Mouse (Mus musculus): ENCODE results near the gene Hsd17b11.
A peak's percentile ranks its signal among the peaks of the same experiment; 100 is the strongest.

Hsd17b11 gene

DNA sequence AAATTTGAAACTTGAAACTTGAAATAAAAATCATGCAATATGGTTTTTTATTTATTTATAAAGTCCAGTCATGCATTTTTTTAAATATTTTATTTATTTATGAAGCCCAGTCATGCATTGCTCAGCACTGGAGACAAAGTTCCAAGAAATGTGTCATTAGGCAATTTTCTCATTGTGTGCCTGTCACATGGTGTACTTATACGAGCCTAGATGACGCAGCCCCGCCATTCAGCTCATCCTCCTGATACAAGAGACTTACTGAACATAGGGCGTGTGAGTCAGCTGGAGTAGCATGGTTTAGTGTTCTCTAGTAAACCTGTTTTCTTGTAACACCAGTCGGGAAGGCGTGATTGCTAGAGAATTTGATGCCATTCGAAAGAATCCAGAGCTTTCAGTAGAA lies 34.6 kb upstream of the Hsd17b11 start:
- Histone ChIP-seq H3K9me3 (ENCODE audit: low read length) (peaks cover 42% of the 10 kb centered on the region), H3K4me3 (replicated peaks; ENCODE audit: low read length) (no peak overlapping the region), H3K27me3 (ENCODE audit: insufficient read depth, low read length) (no peaks in the 10 kb centered on the region), H3K36me3 (ENCODE audit: insufficient read depth, low read length) (peaks cover 90% of the 10 kb centered on the region), H3K4me1 (replicated peaks; ENCODE audit: low read depth, low read length) (no peaks in the 10 kb centered on the region)
- TF ChIP-seq POU5F1 (IDR thresholded peaks at IDR 0.05; ENCODE audit: borderline replicate concordance, low read length) (no peak), NANOG (IDR thresholded peaks at IDR 0.05; ENCODE audit: borderline replicate concordance, low read length) (no peak), CTCF (conservative IDR thresholded peaks at IDR 0.05; ENCODE audit: low read length) (no peak)

DNA sequence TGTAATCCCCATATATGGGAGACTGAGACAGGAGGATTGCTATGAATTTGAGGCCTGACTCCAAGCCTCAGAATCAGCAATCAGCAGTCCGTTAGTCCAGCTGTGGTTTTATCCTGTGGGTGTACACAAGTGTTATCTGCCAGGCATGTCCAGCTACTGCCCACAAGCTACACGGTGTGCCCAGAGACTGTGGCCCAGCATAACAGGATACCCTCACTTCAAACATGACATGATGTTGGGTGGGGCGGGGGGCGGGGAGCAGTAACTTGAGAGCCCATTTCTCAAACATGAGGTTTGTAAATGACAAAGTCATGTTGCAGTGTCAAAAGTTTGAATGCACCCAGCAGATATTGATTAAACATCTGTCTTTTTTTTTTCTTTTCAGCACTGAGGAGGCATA lies 34.1 kb upstream of the Hsd17b11 start:
- TF ChIP-seq POU5F1 (IDR thresholded peaks at IDR 0.05; ENCODE audit: borderline replicate concordance, low read length), result no peak
- TF ChIP-seq CTCF (conservative IDR thresholded peaks at IDR 0.05; ENCODE audit: low read length), result no peak
- no peak for TF ChIP-seq NANOG (IDR thresholded peaks at IDR 0.05; ENCODE audit: borderline replicate concordance, low read length)
- peaks cover 90% of the 10 kb centered on the region for H3K36me3 ChIP-seq (ENCODE audit: insufficient read depth, low read length)
- H3K9me3 ChIP-seq (ENCODE audit: low read length), result peaks cover 38% of the 10 kb centered on the region
- no peaks in the 10 kb centered on the region for H3K4me1 ChIP-seq (replicated peaks; ENCODE audit: low read depth, low read length)
- no peak overlapping the region for H3K4me3 ChIP-seq (replicated peaks; ENCODE audit: low read length)
- no peaks in the 10 kb centered on the region for H3K27me3 ChIP-seq (ENCODE audit: insufficient read depth, low read length)

DNA sequence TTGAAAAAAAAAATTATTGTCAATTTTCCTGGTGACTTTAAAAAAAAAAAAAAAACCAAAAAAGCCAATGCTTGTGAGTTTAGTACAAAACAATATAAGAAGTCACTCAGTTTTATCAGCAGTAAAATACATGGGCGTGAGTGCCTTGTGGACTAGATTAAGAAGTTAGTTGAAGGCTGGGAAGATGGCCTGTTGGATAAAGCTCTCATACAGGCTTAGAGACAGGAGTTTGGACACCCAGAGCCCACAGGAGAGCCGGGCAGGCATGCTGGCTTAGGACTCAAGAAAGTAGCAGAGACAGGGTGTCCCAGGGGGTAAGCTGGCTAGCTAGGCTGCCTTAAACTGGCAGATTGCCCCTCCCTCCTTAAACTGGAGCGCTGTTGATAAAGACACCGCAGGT lies 33.2 kb upstream of the Hsd17b11 start:
- Histone ChIP-seq H3K36me3 (ENCODE audit: insufficient read depth, low read length) (peaks cover 88% of the 10 kb centered on the region), H3K9me3 (ENCODE audit: low read length) (peaks cover 29% of the 10 kb centered on the region), H3K27me3 (ENCODE audit: insufficient read depth, low read length) (no peaks in the 10 kb centered on the region), H3K4me3 (replicated peaks; ENCODE audit: low read length) (no peak overlapping the region), H3K4me1 (replicated peaks; ENCODE audit: low read depth, low read length) (peaks cover 4% of the 10 kb centered on the region)
- TF ChIP-seq CTCF (conservative IDR thresholded peaks at IDR 0.05; ENCODE audit: low read length), result no peak
- TF ChIP-seq POU5F1 (IDR thresholded peaks at IDR 0.05; ENCODE audit: borderline replicate concordance, low read length), result no peak
- TF ChIP-seq NANOG (IDR thresholded peaks at IDR 0.05; ENCODE audit: borderline replicate concordance, low read length), result no peak

DNA sequence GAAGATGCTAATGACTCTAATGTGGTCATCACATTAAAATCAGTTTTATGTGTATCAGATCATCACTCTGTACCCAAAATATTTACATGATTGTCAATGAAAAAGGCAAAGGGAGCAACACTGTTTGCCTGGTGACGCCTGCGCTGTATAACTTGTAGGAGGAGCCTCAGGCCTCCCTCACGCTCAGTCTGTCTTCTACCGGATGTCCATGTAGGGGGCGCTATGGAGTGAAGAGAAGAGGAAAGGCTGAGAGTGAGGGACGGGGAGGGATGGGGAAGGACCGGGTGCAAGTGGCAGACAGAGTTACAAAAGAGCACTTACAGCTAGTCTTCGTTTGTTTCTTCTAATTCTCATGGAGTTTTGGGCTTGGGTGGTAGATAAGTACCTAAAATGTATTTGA lies 31.2 kb upstream of the Hsd17b11 start:
- Histone ChIP-seq H3K9me3 (ENCODE audit: low read length) (peaks cover 10% of the 10 kb centered on the region; the same call in 1 of the 2 replicates), H3K4me1 (replicated peaks; ENCODE audit: low read depth, low read length) (peaks cover 16% of the 10 kb centered on the region), H3K4me3 (replicated peaks; ENCODE audit: low read length) (no peak overlapping the region), H3K36me3 (ENCODE audit: insufficient read depth, low read length) (peaks cover 69% of the 10 kb centered on the region), H3K27me3 (ENCODE audit: insufficient read depth, low read length) (no peaks in the 10 kb centered on the region)
- peak; percentile 32 for TF ChIP-seq CTCF (conservative IDR thresholded peaks at IDR 0.05; ENCODE audit: low read length)
- TF ChIP-seq NANOG (IDR thresholded peaks at IDR 0.05; ENCODE audit: borderline replicate concordance, low read length), result no peak
- TF ChIP-seq POU5F1 (IDR thresholded peaks at IDR 0.05; ENCODE audit: borderline replicate concordance, low read length), result no peak

GRCm38 (mm10) chr5:104048139-104048538 lies 26.4 kb upstream of the Hsd17b11 start:
- Histone ChIP-seq H3K27me3 (ENCODE audit: insufficient read depth, low read length) (0 out of 2 replicates have a peak, but pooled peaks cover 2% of the 10 kb centered on the region), H3K4me1 (replicated peaks; ENCODE audit: low read depth, low read length) (peaks cover 31% of the 10 kb centered on the region), H3K4me3 (replicated peaks; ENCODE audit: low read length) (peak overlapping the region; percentile 92), H3K9me3 (ENCODE audit: low read length) (0 out of 2 replicates have a peak, but pooled peaks cover 8% of the 10 kb centered on the region), H3K36me3 (ENCODE audit: insufficient read depth, low read length) (peaks cover 30% of the 10 kb centered on the region)
- TF ChIP-seq POU5F1 (IDR thresholded peaks at IDR 0.05; ENCODE audit: borderline replicate concordance, low read length) (no peak), NANOG (IDR thresholded peaks at IDR 0.05; ENCODE audit: borderline replicate concordance, low read length) (no peak), CTCF (conservative IDR thresholded peaks at IDR 0.05; ENCODE audit: low read length) (no peak; the same call in 1 of the 2 replicates)

DNA sequence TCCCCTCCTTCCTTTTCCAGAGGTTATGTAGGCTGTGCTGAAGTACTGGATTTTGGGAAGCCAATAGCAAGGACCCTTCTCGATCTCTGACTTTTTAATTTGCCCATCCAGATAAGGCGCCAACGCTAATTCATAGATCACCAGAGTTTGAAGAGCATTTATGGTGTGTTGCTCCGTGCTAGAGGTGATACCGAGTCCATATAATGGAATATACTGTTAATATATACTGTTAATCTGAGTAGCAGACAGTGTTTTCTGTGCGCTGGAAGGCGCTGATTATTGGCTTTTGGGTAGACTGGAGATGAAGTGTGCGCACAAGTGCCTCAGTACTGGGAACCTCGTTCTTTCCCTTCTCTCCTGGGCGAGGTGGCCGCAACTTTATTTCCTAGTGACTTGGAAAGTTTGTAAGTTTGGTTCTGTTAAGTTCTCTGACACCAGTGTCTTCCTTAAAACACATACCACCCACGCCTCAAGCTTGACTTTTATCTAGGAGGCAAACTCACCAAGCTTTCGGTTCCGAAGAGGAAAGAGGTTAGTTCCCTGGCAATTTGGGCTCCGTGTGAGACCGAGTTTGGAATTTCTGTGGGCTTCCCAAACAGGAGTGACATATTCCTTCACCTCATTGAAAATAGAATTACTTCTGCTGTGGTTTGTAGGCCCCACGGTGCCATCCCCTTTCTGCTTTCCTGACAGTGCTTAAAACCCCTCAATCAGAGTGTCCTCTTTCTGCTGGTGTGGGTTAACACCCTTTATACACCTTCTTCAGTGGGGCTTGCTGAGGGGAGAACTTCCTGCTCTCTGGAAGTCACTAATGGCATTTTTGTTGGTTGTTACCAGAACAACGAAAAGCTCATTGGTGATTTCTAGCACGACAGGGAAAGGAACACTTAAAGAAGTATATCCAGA lies 25.7 kb upstream of the Hsd17b11 start:
- Histone ChIP-seq H3K9me3 (ENCODE audit: low read length) (0 out of 2 replicates have a peak, but pooled peaks cover 2% of the 10 kb centered on the region), H3K36me3 (ENCODE audit: insufficient read depth, low read length) (peaks cover 24% of the 10 kb centered on the region), H3K4me3 (replicated peaks; ENCODE audit: low read length) (peak overlapping the region; percentile 92), H3K27me3 (ENCODE audit: insufficient read depth, low read length) (0 out of 2 replicates have a peak, but pooled peaks cover 2% of the 10 kb centered on the region), H3K4me1 (replicated peaks; ENCODE audit: low read depth, low read length) (peaks cover 31% of the 10 kb centered on the region)
- TF ChIP-seq POU5F1 (IDR thresholded peaks at IDR 0.05; ENCODE audit: borderline replicate concordance, low read length), result no peak
- TF ChIP-seq CTCF (conservative IDR thresholded peaks at IDR 0.05; ENCODE audit: low read length), result no peak
- TF ChIP-seq NANOG (IDR thresholded peaks at IDR 0.05; ENCODE audit: borderline replicate concordance, low read length), result no peak

DNA sequence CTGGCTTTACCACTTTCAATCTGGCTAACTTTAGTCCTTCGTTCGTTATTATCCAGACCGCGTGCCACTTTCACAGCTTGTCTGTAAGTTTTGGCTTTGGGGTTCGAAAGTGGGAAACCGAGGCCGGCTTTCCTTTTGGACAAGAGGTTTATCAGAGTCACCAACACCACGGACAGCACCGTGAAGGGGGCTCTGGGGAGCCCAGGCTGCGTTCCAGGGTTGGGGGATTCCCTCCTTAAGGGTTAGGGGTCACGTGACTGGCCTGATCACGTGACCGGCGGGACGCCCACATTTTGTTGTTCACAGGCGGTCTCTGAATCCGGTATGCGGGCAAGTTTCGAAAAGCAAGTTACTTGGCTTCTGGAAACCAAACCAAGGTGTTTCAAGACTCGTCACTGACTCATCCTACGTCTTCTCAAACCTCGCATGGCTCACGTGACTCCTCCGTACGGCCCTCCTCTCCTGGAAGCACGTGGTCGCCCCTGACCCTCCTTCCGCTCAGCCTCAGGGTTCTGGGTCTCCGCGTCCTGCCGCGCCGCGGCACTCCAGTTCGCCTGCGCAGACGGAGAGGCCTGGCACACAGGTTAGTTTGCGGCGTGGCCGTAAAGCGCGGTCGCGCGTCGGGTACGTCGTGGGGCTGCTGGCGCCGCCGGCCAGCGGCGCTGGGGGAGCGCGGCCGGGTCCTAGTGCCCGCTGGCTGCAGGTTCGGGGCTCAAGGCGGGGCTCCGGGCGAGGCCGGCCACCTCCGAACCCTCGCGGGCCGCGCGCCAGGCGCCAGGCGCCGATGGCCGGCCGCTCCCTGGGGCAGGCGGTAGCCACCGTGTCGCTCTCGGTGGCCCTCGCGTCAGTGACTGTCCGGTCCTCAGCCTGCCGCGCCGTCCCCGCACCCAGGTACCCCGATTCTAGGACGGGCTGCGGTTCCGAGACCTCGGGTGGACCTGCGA lies 24.8 kb upstream of the Hsd17b11 start, which contains the start of gene Nudt9:
Gene Nudt9 (plus strand): TSS at position 51 of the 944 bp plus-strand sequence.
- peak within 1 kb of the TSS; percentile 92 for H3K4me3 ChIP-seq (replicated peaks; ENCODE audit: low read length)
- TF ChIP-seq CTCF (conservative IDR thresholded peaks at IDR 0.05; ENCODE audit: low read length) (no peak), NANOG (IDR thresholded peaks at IDR 0.05; ENCODE audit: borderline replicate concordance, low read length) (no peak), POU5F1 (IDR thresholded peaks at IDR 0.05; ENCODE audit: borderline replicate concordance, low read length) (no peak)
- peaks cover 15% of the 10 kb centered on the region for H3K36me3 ChIP-seq (ENCODE audit: insufficient read depth, low read length)
- no peaks in the 10 kb centered on the region for H3K9me3 ChIP-seq (ENCODE audit: low read length)
- H3K27me3 ChIP-seq (ENCODE audit: insufficient read depth, low read length), result 0 out of 2 replicates have a peak, but pooled peaks cover 2% of the 10 kb centered on the region
- H3K4me1 ChIP-seq (replicated peaks; ENCODE audit: low read depth, low read length), result peaks cover 31% of the 10 kb centered on the region

- no peaks in the 10 kb centered on the region for H3K9me3 ChIP-seq (ENCODE audit: low read length)
- H3K4me1 ChIP-seq (replicated peaks; ENCODE audit: low read depth, low read length), result peaks cover 20% of the 10 kb centered on the region
- H3K4me3 ChIP-seq (replicated peaks; ENCODE audit: low read length), result no peak overlapping the region
- H3K27me3 ChIP-seq (ENCODE audit: insufficient read depth, low read length), result 0 out of 2 replicates have a peak, but pooled peaks cover 2% of the 10 kb centered on the region
- no peaks in the 10 kb centered on the region for H3K36me3 ChIP-seq (ENCODE audit: insufficient read depth, low read length)
- TF ChIP-seq POU5F1 (IDR thresholded peaks at IDR 0.05; ENCODE audit: borderline replicate concordance, low read length), result no peak
- no peak for TF ChIP-seq CTCF (conservative IDR thresholded peaks at IDR 0.05; ENCODE audit: low read length)
- no peak for TF ChIP-seq NANOG (IDR thresholded peaks at IDR 0.05; ENCODE audit: borderline replicate concordance, low read length)
Measured at GRCm38 (mm10) chr5:104043704-104044103, 22.0 kb upstream of the Hsd17b11 start.

Data from E14TG2a.4 (cell line).